Mouse (Mus musculus) small intestine, adult 2 months (tissue): Measurements from ENCODE around the gene Irak1.

Experiments used
- CTCF ChIP-seq: fragments of 200-500 bp; IDR thresholded peaks from 2 replicates; pipeline ENCODE4 v1.5.1; 2012; ENCODE audit warnings: low read depth, mild to moderate bottlenecking, control low read depth, inconsistent platforms, low read length, moderate library complexity, mixed read lengths; ENCODE audit not compliant: insufficient replicate concordance, insufficient read length; ENCODE audit errors: extremely low read depth
- POLR2A ChIP-seq: fragments of 200-500 bp; IDR thresholded peaks from 2 replicates; pipeline ENCODE4 v1.6.1; 2012; ENCODE audit warnings: low read depth, mild to moderate bottlenecking, control low read depth, inconsistent platforms, low read length, moderate library complexity

DNA sequence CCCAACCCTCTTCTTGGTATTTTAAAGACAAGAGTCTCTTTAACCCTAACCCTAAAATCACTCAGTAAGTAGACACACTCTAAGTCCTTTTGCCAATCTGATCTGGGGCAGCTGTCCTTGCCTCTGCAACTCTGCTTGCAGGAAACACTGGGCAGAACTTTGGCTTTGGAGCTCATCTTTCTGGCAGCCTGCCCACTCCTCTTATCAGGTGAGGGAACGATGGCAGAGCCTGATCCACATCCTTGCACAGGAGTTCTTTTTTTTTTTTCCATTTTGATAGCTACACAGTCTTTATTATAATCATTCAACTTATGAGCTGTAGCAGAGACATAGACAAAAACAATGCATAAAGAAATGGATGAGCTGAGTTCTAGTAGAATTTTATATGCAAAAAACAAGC is 21.4 kb upstream of the Irak1 start:
- TF ChIP-seq CTCF (no peak), POLR2A (no peak)
